Mouse (Mus musculus): ENCODE data around the gene Ints11. TPM values are rescaled to one million over a fixed set of nuclear protein-coding genes. Genes with fewer than 3 reads are reported as not detected.

Ints11 gene
- total RNA-seq, 2 experiments from 2014 or later: 30.1 to 34.7 TPM

GRCm38 (mm10) chr4:155847591-155848352 is 21.6 kb upstream of the Ints11 start:
- peak; percentile 46 to 55 for DNase-seq

- no peak for DNase-seq
Measured at GRCm38 (mm10) chr4:155848434-155849095, 20.8 kb upstream of the Ints11 start.

DNA sequence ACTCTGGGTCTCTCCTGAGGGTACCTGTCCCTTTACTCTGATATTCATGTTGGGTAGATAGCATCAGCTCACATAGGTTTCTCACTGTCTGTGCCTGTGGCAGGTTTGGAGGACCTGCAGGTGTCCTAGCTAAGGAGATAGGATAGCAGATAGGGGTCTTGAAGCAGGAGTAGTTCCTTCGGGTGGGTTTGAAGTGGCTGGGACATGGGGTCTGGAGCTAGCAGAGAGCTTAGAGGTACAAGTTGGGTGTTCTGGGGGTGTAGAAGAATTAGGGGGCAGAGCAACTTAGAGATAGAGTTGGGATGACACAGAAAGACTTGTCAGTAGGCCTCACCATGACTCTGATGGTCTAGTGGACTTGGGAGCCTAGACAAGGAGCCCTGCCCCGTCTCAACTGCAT is 20.0 kb upstream of the Ints11 start:
- DNase-seq: no peak

DNA sequence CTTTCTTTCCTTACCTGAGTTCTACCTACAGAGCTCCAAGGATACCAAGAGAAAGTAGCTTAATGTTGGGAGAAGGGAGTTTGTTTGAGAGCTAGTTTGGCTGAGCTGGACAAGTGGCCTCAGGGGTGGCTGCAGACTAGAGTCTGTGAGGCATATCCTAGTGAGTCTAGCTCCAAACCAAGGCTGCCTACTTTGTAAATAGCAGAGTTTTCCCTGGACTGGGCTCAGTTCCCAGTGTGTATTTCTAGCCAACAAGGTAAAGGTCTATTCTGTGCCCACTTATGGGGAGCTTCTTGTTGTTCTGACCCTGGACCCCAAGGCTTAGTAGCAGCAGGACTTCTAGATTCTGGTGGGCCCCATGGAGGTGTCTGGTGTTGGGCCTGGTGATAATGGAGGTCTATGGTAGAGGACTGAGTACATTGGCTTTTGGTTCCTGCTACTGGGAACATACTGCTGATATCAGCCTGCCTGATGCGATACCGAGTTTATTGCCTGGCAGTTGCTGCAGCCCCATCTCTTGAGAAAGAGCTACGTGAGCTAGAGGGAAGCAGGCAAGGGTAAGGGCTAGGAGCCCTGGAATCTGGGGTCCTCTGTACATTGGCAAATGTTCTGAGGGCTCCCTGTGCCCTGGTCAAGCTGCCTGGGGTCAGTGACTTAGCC is 19.4 kb upstream of the Ints11 start:
- DNase-seq: no peak

DNA sequence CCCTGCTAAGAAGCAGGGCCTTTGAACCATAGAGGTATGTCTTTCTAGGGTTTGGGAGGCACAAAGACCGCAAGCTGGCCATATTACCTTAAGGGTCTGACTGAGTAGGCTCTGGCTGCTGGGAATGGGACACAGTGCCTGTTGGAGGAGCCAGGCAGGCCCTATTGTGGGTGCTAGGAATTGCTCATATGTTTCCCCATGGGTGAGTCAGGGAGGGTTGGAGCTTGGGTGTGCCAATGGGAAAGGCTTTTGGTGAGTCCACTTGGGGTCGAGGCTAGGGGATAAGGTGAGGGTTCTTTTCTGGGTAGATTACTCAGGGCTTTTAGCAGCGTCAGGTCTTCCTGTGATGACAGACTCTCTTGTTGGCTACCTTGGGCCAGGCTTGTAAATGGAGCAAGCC is 18.0 kb upstream of the Ints11 start:
- DNase-seq: peak in 1 of 2 experiments; percentile 62

GRCm38 (mm10) chr4:155851951-155852411 is 17.4 kb upstream of the Ints11 start:
- DNase-seq: peak in 1 of 2 experiments; percentile 32

- no peak for DNase-seq
Measured at GRCm38 (mm10) chr4:155853421-155853820, 15.9 kb upstream of the Ints11 start.

DNA sequence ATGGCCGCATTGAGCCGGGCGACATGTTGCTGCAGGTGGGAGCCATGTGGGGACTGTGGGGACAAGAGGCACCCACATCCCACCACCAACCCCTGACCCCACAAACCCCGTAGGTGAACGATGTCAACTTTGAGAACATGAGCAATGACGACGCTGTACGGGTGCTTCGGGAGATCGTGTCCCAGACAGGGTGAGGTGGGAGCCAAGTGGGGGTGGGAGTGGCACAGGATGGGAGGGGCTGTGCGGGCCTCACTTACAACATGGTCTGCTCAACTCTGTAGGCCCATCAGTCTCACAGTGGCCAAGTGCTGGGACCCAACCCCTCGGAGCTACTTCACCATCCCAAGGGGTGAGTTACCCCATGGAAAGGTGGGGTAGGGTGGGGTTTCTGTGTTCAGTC is 14.4 kb upstream of the Ints11 start:
- DNase-seq: no peak

DNA sequence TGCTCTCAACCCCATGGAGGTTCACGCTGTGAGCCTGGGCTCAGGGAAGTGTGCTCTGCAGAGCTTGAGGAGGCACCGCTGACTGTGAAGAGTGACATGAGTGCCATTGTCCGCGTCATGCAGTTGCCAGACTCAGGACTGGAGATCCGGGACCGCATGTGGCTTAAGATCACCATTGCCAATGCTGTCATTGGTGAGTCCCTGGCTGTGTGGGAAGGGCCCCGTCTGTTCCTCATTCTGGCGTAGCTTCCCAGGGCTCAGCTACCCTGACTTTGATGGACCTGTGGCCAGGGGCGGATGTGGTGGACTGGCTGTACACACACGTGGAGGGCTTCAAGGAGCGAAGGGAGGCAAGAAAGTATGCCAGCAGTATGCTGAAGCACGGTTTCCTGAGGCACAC is 13.3 kb upstream of the Ints11 start:
- no peak for DNase-seq

GRCm38 (mm10) chr4:155856881-155857280 is 12.5 kb upstream of the Ints11 start:
- DNase-seq: no peak

GRCm38 (mm10) chr4:155859318-155859717 is 10.0 kb upstream of the Ints11 start:
- DNase-seq: peak; percentile 53 to 66

DNA sequence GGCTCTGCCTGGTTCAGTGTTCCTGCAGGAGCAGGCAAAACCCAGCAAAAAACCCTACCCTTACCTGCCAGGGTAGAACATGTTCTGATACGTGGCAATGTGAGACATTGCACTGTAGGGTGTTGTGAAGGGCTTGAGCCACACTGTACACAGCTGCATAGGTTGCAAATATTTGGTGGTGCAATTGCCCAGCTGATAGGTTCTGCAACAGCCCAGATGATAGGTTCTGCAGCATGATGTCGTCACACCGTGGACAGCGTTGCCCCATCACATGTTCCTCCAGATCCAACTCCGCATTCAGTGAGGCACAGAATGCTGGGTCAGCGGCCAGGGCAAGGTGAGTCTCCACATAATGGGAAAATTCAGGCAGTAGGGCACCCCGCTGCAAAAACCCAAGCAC is 7.6 kb upstream of the Ints11 start:
- DNase-seq: no peak

GRCm38 (mm10) chr4:155863001-155863400 is 6.3 kb upstream of the Ints11 start, which contains the start of gene Tas1r3:
Gene Tas1r3, minus strand, starts transcription at chr4:155863362.
- DNase-seq: no peak

- peak in 1 of 2 experiments; percentile 26 for DNase-seq
Measured at GRCm38 (mm10) chr4:155868614-155869298, 590 bp upstream of the Ints11 start.

GRCm38 (mm10) chr4:155871404-155871803 is 2.1 kb downstream of the Ints11 start:
- DNase-seq: no peak

DNA sequence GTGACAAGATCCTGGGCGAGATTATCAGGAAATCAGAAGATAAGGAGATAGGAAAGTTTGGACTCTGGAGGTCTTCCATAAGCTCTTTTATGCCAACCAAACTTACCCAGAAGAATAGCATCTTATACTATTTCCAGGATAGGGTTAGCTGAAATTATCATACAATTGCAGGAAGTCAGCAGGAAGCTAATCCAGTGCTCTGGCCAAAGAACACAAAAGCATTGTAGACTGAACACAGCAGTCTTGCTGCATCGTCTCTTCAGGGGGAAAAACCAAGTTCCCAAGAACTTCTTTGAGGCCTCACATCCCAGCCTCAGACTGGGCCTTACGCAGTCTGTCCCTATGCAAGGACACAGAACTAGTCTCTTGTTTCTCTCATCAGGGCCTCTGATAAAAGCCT is 14.2 kb downstream of the Ints11 start:
- DNase-seq: no peak

GRCm38 (mm10) chr4:155886330-155886729 is 17.0 kb downstream of the Ints11 start:
- no peak for DNase-seq

DNA sequence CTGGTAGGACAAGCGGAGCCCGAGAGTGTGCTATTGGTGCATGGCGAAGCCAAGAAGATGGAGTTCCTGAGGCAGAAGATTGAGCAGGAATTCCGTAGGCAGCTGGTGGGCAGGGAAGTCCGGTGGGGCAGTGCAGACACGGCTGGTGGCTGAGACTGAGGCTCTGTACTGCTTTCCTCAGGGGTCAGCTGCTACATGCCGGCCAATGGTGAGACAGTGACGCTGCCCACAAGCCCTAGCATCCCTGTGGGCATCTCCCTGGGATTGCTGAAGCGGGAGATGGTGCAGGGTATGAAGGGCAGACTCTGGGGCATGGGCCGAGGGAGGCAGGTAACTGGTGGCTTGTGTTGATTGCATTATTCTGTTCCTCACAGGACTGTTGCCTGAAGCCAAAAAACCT is 18.3 kb downstream of the Ints11 start:
- DNase-seq: no peak

DNA sequence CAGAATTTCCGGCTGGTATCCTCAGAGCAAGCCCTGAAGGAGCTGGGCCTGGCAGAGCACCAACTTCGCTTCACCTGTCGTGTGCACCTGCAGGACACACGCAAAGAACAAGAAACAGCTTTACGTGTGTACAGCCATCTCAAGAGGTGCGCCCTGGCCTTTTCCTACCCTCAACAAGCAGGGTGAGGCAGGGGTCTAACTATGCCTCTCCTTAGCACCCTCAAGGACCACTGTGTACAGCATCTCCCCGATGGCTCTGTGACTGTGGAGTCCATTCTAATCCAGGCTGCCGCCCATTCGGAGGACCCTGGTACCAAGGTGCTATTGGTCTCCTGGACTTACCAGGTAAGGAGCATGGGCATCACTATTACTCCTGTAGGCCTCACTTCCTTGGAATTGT is 18.8 kb downstream of the Ints11 start:
- DNase-seq: no peak

DNA sequence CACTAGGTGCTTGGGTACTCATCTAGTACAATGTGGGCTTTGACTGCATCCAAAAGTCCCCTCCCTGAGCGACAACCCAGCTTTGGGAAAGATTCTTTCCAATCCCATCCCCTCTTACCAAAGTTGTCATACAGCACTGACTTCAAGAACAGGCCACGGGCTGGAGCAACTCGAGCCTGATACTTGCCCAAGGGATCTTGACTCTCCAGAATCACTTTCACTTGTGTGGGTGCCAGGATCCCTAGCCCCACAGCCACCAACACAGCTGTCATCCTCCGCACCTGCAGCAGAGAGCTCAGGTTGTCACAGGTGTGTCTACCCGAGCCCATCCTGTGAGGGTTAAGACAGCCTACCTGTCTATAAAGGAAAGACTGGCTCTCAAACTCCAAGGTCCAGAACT is 20.0 kb downstream of the Ints11 start:
- no peak for DNase-seq

DNA sequence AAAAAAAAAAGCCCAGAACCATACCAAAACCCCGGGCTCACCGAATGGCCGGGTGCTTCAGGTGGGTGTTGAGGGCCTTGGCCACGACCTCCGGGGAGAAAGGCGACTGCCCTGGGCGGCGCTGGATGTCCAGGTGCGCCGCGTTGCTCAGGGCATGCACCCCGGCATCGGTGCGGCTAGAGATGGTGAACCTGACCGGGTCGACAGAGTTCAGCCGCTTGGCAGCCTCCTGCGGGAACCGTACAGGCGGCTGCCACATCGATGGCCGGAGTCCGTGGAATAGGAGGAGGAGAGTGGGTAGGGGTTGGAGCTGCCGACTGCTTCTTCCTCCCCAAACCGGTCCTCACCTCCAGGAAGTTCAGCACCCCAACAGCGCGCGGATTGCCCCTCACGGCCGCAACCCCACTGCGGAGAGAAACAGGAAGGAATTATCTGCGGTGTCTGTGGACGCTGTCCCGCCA is 21.7 kb downstream of the Ints11 start:
- DNase-seq: no peak

DNA sequence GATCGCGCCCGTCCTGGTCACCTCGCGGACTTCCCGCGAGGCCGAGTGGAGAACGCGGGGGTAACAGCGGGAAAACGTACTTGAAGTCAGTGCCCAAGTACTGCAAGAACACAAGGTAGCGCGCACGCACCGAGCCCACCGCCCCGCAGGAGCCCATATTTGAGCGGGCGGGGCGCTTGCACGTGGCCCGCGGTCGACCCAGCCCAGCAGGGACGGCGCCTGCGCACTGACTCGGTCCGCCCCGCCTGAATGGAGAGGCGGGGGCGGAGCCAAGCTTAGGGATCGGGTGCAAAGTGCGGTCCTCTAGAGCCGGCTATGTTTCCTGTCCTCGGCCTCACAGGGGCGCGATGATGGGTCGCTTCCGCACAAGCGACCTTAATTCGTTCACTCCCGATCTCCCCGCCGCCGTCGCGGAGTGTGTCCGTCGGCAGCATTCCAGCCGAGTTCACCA is 22.2 kb downstream of the Ints11 start, which contains the start of the genes Pusl1 and Acap3:
Gene Pusl1 (minus strand): TSS at position 231 of the 451 bp plus-strand sequence.
Gene Acap3 (plus strand): TSS at position 272 of the 451 bp plus-strand sequence.
- peak; percentile 98 to 99 for DNase-seq
